Mouse (Mus musculus) cerebellum, adult (tissue): ENCODE measurements around the gene Cltc.

Experiments
- ATAC-seq: cut with Nextera tagmentation; 2 replicates; pipeline ENCODE4 v1.9.2; 2017; ENCODE audit warnings: mild to moderate bottlenecking, moderate library complexity, mixed read lengths; ENCODE audit not compliant: insufficient number of reproducible peaks, low FRiP score, low TSS enrichment

Gene Cltc

GRCm38 (mm10) chr11:86684126-86685012 is 73.0 kb downstream of the Cltc start:
- ATAC-seq = no peak

GRCm38 (mm10) chr11:86683395-86684125 is 73.8 kb downstream of the Cltc start, which contains the start of the genes Vmp1 and Ptrh2:
Vmp1 (minus strand) TSS chr11:86683836.
Ptrh2 (plus strand) TSS chr11:86683985.
- ATAC-seq = peak; percentile 88

GRCm38 (mm10) chr11:86682861-86683260 is 74.5 kb downstream of the Cltc start:
- no peak for ATAC-seq

GRCm38 (mm10) chr11:86681423-86681822 is 75.9 kb downstream of the Cltc start:
- no peak for ATAC-seq

- ATAC-seq = no peak
Observed at GRCm38 (mm10) chr11:86680729-86681128, 76.6 kb downstream of the Cltc start.

GRCm38 (mm10) chr11:86678957-86679356 is 78.4 kb downstream of the Cltc start:
- ATAC-seq = no peak

- ATAC-seq = no peak
Observed at GRCm38 (mm10) chr11:86675520-86675919, 81.8 kb downstream of the Cltc start.

GRCm38 (mm10) chr11:86672772-86673171 is 84.6 kb downstream of the Cltc start:
- ATAC-seq = no peak

- no peak for ATAC-seq
Observed at GRCm38 (mm10) chr11:86671041-86671675, 86.2 kb downstream of the Cltc start.

GRCm38 (mm10) chr11:86668169-86668568 is 89.2 kb downstream of the Cltc start:
- ATAC-seq = no peak

- no peak for ATAC-seq
Observed at GRCm38 (mm10) chr11:86667553-86667952, 89.8 kb downstream of the Cltc start.

GRCm38 (mm10) chr11:86664406-86664805 is 93.0 kb downstream of the Cltc start:
- no peak for ATAC-seq

- no peak for ATAC-seq
Observed at GRCm38 (mm10) chr11:86663977-86664376, 93.4 kb downstream of the Cltc start.

GRCm38 (mm10) chr11:86662986-86663895 is 94.1 kb downstream of the Cltc start:
- ATAC-seq = no peak

- ATAC-seq = no peak
Observed at GRCm38 (mm10) chr11:86657863-86658262, 99.5 kb downstream of the Cltc start.

- no peak for ATAC-seq
Observed at GRCm38 (mm10) chr11:86656849-86657567, 100.4 kb downstream of the Cltc start.

GRCm38 (mm10) chr11:86655671-86656070 is 101.7 kb downstream of the Cltc start:
- ATAC-seq = no peak

- no peak for ATAC-seq
Observed at GRCm38 (mm10) chr11:86654096-86654495, 103.3 kb downstream of the Cltc start.

- ATAC-seq = no peak
Observed at GRCm38 (mm10) chr11:86653446-86653845, 103.9 kb downstream of the Cltc start.
